Mouse (Mus musculus): Measurements from ENCODE around the gene Gm9507.

GRCm38 (mm10) chr10:77835647-77836046 lies 24.0 kb upstream of the Gm9507 start, which contains the start of gene Krtap10-10:
- no peak for TF ChIP-seq GATA1 (IDR thresholded peaks at IDR 0.05; ENCODE audit: low read length)
- no peak for TF ChIP-seq TAL1 (IDR thresholded peaks at IDR 0.05; ENCODE audit: low read length)
